Mouse (Mus musculus): ENCODE data around the gene Lag3. TPM values are rescaled to one million over a fixed set of nuclear protein-coding genes. Genes with fewer than 3 reads are reported as not detected.
A peak's percentile ranks its signal among the peaks of the same experiment; 100 is the strongest.

Gene Lag3
- polyA plus RNA-seq, 1 experiment from 2014 or later, result 2.8 TPM

DNA sequence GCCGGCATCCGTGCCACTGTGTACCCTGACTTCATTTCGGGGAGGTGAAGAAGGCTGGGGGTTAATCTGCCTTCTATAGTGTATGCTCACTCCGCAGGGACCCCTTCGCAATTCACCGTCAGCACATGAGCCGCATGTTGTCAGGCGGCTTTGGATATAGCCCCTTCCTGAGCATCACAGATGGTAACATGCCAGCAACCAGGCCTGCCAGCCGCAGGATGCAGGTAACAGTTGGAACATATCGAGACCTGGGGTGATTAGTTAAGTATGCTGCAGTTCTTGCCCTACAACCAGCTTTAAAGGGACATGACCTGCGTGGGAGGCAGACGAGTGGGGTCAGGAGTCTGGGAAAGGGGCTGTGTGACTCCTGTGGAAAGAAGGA is 20.8 kb upstream of the Lag3 start:
- peak overlapping the region; percentile 94 for H3K27ac ChIP-seq
- WGBS, result 54% methylated on average over 12 of the region's 12 CpGs

GRCm38 (mm10) chr6:124931525-124932313 is 20.2 kb upstream of the Lag3 start:
- WGBS, result 1% methylated on average over 48 of the region's 48 CpGs
- no peaks in the 10 kb centered on the region for H3K27me3 ChIP-seq (ENCODE audit: insufficient read depth, poor library complexity, severe bottlenecking)
- peak; percentile 88 for DNase-seq (ENCODE audit: low spot score)
- no peaks in the 10 kb centered on the region for H3K9me3 ChIP-seq
- H3K36me3 ChIP-seq, result peaks cover 40% of the 10 kb centered on the region
- H3K4me3 ChIP-seq, result peak overlapping the region; percentile 94
- peak overlapping the region; percentile 94 for H3K27ac ChIP-seq
- H3K4me1 ChIP-seq, result peaks cover 34% of the 10 kb centered on the region

More for the DNA sequence above, 20.8 kb upstream of the Lag3 start:
- Histone ChIP-seq H3K36me3 (peaks cover 46% of the 10 kb centered on the region), H3K4me1 (peaks cover 34% of the 10 kb centered on the region), H3K27me3 (ENCODE audit: insufficient read depth, poor library complexity, severe bottlenecking) (no peaks in the 10 kb centered on the region), H3K9me3 (no peaks in the 10 kb centered on the region), H3K4me3 (peak overlapping the region; percentile 94)
- DNase-seq (ENCODE audit: low spot score), result no peak

DNA sequence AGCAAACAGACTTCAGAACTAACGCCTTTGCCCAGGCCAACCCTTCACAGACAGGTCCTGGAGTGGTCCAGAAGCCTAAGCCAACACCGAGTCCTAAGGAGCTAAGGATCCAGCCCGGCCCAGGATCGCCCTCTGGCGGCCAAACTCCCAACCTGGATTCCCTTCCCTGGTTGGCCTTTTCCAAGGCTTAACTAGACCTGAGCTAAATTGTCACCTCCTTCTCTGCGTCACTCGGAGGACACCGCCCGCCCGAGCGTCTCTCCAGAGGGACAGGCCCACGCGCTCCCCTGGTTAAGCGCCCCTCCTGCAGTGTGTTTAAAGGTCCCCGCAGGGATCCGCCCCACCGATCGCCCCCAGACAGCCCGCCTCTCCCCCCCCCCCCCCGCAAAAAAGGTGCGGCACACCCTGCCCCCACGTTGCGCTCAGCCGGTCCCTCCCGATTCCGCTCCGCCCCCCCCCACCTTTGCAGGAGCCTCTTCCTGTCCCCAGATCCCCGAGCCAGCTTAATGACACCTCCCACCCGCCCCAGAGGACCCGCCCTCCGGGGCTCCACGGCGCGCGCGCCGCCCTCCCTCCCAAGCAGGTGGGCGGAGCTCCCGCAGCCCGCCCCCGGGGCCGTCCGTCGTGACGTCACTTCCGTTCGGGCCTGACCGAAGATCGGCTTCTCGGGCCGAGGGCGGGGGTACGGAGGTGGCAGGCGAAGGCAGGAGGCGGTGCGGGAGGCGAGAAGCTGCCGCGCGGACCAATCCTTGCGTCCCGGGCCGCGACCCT is 19.4 kb upstream of the Lag3 start, which contains the start of gene Mlf2:
Mlf2 (plus strand) TSS at position 633 of the 771 bp plus-strand sequence.
- H3K4me3 ChIP-seq, result peak within 1 kb of the TSS; percentile 94
- no peaks in the 10 kb centered on the region for H3K9me3 ChIP-seq
- 1% methylated on average over 60 of the region's 64 CpGs for WGBS
- H3K27me3 ChIP-seq (ENCODE audit: insufficient read depth, poor library complexity, severe bottlenecking), result no peaks in the 10 kb centered on the region
- peak; percentile 99 for DNase-seq (ENCODE audit: low spot score)
- H3K27ac ChIP-seq, result peak within 1 kb of the TSS; percentile 94
- H3K36me3 ChIP-seq, result peaks cover 32% of the 10 kb centered on the region
- H3K4me1 ChIP-seq, result peaks cover 37% of the 10 kb centered on the region

DNA sequence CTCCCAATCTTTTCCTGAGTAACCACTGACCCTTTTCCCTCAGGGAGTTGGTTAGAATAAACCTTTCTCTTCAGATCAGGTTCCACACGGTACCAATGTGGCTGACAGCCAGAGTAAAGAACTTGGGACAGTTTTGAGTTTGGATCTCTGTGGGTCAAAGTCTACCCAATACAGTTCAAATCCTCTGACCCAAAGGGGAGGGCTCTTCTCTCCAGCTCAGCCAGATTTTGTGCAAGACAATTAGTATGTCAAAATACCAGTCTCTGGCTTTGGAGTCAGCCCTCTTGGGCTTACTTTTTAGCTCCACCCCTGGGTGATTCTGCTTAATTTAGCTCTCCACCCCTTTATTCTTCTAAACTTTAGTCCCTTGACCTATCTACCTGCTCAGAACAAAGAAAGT is 18.7 kb upstream of the Lag3 start:
- peaks cover 25% of the 10 kb centered on the region for H3K36me3 ChIP-seq
- H3K9me3 ChIP-seq, result no peaks in the 10 kb centered on the region
- H3K4me1 ChIP-seq, result peaks cover 43% of the 10 kb centered on the region
- WGBS, result 68% methylated on average over 1 of the region's 1 CpGs
- peak overlapping the region; percentile 94 for H3K4me3 ChIP-seq
- no peaks in the 10 kb centered on the region for H3K27me3 ChIP-seq (ENCODE audit: insufficient read depth, poor library complexity, severe bottlenecking)
- H3K27ac ChIP-seq, result peak overlapping the region; percentile 94
- DNase-seq (ENCODE audit: low spot score), result no peak

- 36% methylated on average over 5 of the region's 5 CpGs for WGBS
- Histone ChIP-seq H3K9me3 (no peaks in the 10 kb centered on the region), H3K27ac (peak overlapping the region; percentile 71), H3K36me3 (no peaks in the 10 kb centered on the region), H3K27me3 (ENCODE audit: insufficient read depth, poor library complexity, severe bottlenecking) (no peaks in the 10 kb centered on the region), H3K4me1 (peaks cover 27% of the 10 kb centered on the region), H3K4me3 (no peak overlapping the region)
- no peak for DNase-seq (ENCODE audit: low spot score)
Measured at GRCm38 (mm10) chr6:124925941-124926340, 14.4 kb upstream of the Lag3 start.

- H3K36me3 ChIP-seq, result no peaks in the 10 kb centered on the region
- H3K9me3 ChIP-seq, result no peaks in the 10 kb centered on the region
- 0 out of 2 replicates have a peak overlapping the region, but pooled peaks have one; percentile 27 for H3K4me3 ChIP-seq
- no peaks in the 10 kb centered on the region for H3K27me3 ChIP-seq (ENCODE audit: insufficient read depth, poor library complexity, severe bottlenecking)
- WGBS, result 27% methylated on average over 12 of the region's 12 CpGs
- peak overlapping the region; percentile 71 for H3K27ac ChIP-seq
- peaks cover 28% of the 10 kb centered on the region for H3K4me1 ChIP-seq
- no peak for DNase-seq (ENCODE audit: low spot score)
Measured at GRCm38 (mm10) chr6:124925173-124925793, 13.8 kb upstream of the Lag3 start.

DNA sequence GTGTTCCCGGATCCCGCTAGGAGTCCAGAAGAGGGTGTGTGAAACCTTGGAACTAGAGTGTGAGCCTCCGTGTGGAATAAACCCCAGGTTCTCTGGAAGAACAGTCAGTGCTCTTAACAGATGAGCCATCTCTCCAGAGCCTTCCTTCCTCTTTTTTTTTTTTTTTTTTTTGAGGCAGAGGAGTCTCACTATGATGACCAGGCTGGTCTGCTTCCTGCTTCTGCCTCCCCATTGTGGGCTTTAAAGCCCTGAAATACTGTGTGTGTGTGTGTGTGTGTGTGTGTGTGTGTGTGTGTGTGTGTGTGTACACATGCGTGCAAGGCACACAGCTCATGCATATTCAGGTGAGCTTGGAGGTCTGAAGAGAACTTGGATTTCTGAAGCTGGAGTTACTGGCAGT is 10.0 kb upstream of the Lag3 start:
- peak overlapping the region; percentile 99; the same call in 1 of the 2 replicates for H3K27ac ChIP-seq
- no peaks in the 10 kb centered on the region for H3K27me3 ChIP-seq (ENCODE audit: insufficient read depth, poor library complexity, severe bottlenecking)
- no peak overlapping the region for H3K4me3 ChIP-seq
- H3K4me1 ChIP-seq, result peaks cover 52% of the 10 kb centered on the region
- DNase-seq (ENCODE audit: low spot score), result no peak
- H3K9me3 ChIP-seq, result no peaks in the 10 kb centered on the region
- no peaks in the 10 kb centered on the region for H3K36me3 ChIP-seq
- WGBS, result 63% methylated on average over 4 of the region's 4 CpGs

GRCm38 (mm10) chr6:124920318-124921085 is 9.0 kb upstream of the Lag3 start:
- H3K4me3 ChIP-seq, result peak overlapping the region; percentile 97
- H3K9me3 ChIP-seq, result no peaks in the 10 kb centered on the region
- peak overlapping the region; percentile 99 for H3K27ac ChIP-seq
- WGBS, result 29% methylated on average over 9 of the region's 9 CpGs
- H3K27me3 ChIP-seq (ENCODE audit: insufficient read depth, poor library complexity, severe bottlenecking), result no peaks in the 10 kb centered on the region
- DNase-seq (ENCODE audit: low spot score), result no peak
- peaks cover 54% of the 10 kb centered on the region for H3K4me1 ChIP-seq
- H3K36me3 ChIP-seq, result no peaks in the 10 kb centered on the region

DNA sequence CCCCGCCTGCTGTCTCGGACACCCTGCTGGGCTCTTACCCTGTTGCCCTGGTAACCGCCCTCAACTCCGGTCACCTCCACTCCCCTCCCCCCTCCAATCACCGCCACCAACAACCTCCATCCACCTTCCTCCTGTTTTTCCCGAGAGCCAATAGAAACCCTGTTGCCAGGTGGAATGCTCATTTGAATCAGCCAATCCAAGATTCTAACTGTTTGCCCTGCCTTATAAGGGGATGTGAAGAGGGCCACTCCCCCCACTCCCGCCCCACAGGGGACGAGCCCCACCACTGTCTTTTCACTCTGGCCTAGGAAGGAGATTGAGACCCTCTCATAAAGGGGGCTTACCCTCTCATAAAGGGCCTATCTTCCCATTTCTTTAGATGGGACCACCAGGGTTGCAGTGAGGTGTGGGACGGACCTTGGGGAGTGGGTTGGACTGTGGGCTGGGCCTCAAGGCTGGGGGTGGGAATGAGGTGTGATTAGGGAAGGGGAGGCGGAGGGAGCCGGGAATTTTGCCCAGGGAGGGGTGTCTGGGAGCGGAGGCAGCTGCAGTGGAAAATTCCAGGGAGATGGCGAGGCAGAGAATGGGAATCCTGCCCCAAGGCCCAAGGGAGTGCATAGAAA is 8.3 kb upstream of the Lag3 start, which contains the start of gene Ptms:
Ptms (minus strand) TSS at position 409 of the 623 bp plus-strand sequence.
- no peaks in the 10 kb centered on the region for H3K27me3 ChIP-seq (ENCODE audit: insufficient read depth, poor library complexity, severe bottlenecking)
- H3K4me1 ChIP-seq, result peaks cover 56% of the 10 kb centered on the region
- no peaks in the 10 kb centered on the region for H3K9me3 ChIP-seq
- 1% methylated on average over 13 of the region's 13 CpGs for WGBS
- peak within 1 kb of the TSS; percentile 99 for H3K27ac ChIP-seq
- peak within 1 kb of the TSS; percentile 97 for H3K4me3 ChIP-seq
- DNase-seq (ENCODE audit: low spot score), result peak; percentile 99
- peaks cover 5% of the 10 kb centered on the region for H3K36me3 ChIP-seq

DNA sequence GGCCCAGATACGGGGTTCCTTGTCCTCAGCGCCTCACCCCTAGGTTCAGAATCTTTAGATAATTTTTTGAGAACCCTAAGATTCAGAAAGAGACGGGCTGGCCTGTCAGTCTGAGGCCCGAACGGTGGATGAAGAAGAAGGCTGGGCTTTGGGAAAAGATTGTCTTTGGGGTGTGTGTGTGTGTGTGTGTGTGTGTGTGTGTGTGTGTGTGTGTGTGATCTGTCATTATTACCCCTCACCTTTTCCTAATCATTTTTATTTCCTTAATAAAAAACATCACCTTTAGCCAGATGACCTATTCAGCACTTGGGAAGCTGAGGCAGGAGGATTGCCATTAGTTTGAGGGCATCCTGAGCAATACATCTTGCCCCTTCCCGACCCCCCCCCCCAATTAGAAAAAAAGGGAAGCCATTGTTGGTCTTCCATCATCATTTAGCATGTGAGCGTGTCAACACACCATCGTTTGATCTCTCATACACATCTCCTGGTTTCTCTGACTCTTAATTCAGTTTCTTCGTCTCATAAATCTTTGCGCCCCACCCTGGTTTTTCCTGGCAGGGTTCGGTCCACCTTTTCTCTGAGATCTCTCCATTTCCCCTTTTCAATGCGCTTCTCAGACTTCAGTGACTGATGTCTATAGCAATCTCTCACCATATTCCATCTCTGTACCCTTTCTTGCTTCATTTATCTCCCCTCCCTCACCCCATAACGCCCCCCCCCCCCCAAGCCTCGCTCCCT is 7.6 kb upstream of the Lag3 start:
- DNase-seq (ENCODE audit: low spot score), result no peak
- peaks cover 62% of the 10 kb centered on the region for H3K4me1 ChIP-seq
- peak overlapping the region; percentile 99 for H3K27ac ChIP-seq
- H3K4me3 ChIP-seq, result peak overlapping the region; percentile 97
- H3K9me3 ChIP-seq, result no peaks in the 10 kb centered on the region
- H3K36me3 ChIP-seq, result peaks cover 13% of the 10 kb centered on the region
- 24% methylated on average over 13 of the region's 14 CpGs for WGBS
- no peaks in the 10 kb centered on the region for H3K27me3 ChIP-seq (ENCODE audit: insufficient read depth, poor library complexity, severe bottlenecking)

DNA sequence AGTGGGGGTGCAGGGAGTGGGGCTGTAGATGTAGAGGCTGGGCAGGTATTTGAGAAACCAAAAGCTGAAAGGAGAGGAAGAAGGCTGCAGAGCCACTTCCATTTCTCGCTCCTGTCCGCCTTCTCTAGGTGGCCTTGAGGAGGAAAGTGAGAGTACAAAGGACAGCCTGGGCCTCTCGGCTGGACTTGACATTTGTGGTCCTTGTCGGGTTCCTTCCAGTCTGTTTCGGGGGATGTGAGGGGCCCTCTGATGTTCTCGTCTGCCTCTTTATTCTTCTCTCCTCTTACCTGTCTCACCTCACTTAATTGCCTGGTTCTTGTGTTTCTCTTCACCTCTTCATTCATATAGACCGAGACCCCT is 6.8 kb upstream of the Lag3 start:
- peaks cover 69% of the 10 kb centered on the region for H3K4me1 ChIP-seq

More for the DNA sequence above, 6.8 kb upstream of the Lag3 start:
- Histone ChIP-seq H3K4me3 (peak overlapping the region; percentile 97), H3K27me3 (ENCODE audit: insufficient read depth, poor library complexity, severe bottlenecking) (0 out of 2 replicates have a peak, but pooled peaks cover 6% of the 10 kb centered on the region), H3K27ac (peak overlapping the region; percentile 99), H3K9me3 (no peaks in the 10 kb centered on the region), H3K36me3 (peaks cover 20% of the 10 kb centered on the region)
- no peak for DNase-seq (ENCODE audit: low spot score)
- 11% methylated on average over 7 of the region's 7 CpGs for WGBS
